Mouse (Mus musculus) neural tube, embryonic 11.5 days (tissue): ENCODE measurements at regions not wholly inside any gene's neighbourhood (a gene's known extent, or its start where the extent isn't known, plus 50 kb on each side); places are given as distances from the start of the nearest gene placed in this dataset.

Experiments used
- ATAC-seq: fragments of 200-750 bp; cut with Nextera tagmentation; 2 replicates; pipeline ENCODE4 v1.8.0; 2017; ENCODE audit warnings: moderate number of reproducible peaks, mild to moderate bottlenecking, moderate TSS enrichment, moderate library complexity; ENCODE audit not compliant: insufficient read depth, low FRiP score, low TSS enrichment
- DNase-seq: peaks from one replicate; pipeline ENCODE4 v3.0.0-alpha.2; 2015; ENCODE audit warnings: low spot score
- H3K27ac ChIP-seq: fragments of 300-500 bp; sonication (generic); 2 replicates; pipeline ENCODE4 v1.5.1; 2014; ENCODE audit warnings: low read depth, mild to moderate bottlenecking, low read length
- H3K27me3 ChIP-seq: fragments of 300-500 bp; sonication (generic); 2 replicates; pipeline ENCODE4 v1.6.1; 2014; ENCODE audit warnings: mild to moderate bottlenecking, low read length, mixed read lengths; ENCODE audit not compliant: control insufficient read depth, insufficient read depth
- H3K36me3 ChIP-seq: fragments of 300-500 bp; sonication (generic); 2 replicates; pipeline ENCODE4 v1.6.1; 2014; ENCODE audit warnings: mild to moderate bottlenecking, low read length, moderate library complexity, mixed read lengths; ENCODE audit not compliant: control insufficient read depth, insufficient read depth
- H3K4me1 ChIP-seq: fragments of 300-500 bp; sonication (generic); 2 replicates; pipeline ENCODE4 v1.6.1; 2014; ENCODE audit warnings: low read length, mixed read lengths; ENCODE audit not compliant: control insufficient read depth, insufficient read depth
- H3K4me2 ChIP-seq: fragments of 300-500 bp; sonication (generic); 2 replicates; pipeline ENCODE4 v1.6.1; 2014; ENCODE audit warnings: low read depth, mild to moderate bottlenecking, moderate library complexity
- H3K4me3 ChIP-seq: fragments of 300-500 bp; sonication (generic); 2 replicates; pipeline ENCODE4 v1.5.1; 2014; ENCODE audit warnings: low read depth, low read length
- H3K9ac ChIP-seq: fragments of 300-500 bp; sonication (generic); 2 replicates; pipeline ENCODE4 v1.6.1; 2014; ENCODE audit warnings: mild to moderate bottlenecking, low read length
- H3K9me3 ChIP-seq: fragments of 300-500 bp; sonication (generic); 2 replicates; pipeline ENCODE4 v1.6.1; 2016; ENCODE audit warnings: low read length; ENCODE audit not compliant: control insufficient read depth
- WGBS: fragments of 180-500 bp; shearing (Covaris S2); extraction: QIAGEN DNeasy Blood & Tissue Kit; methylation state at CpG from one replicate; pipeline ENCODE4 v1.1.7; 2014; 5-methylcytosine and 5-hydroxymethylcytosine counted together

- peaks cover 5% of the 10 kb centered on the region; the same call in 1 of the 2 replicates for H3K4me1 ChIP-seq
- WGBS: 92% methylated on average over 5 of the region's 5 CpGs
- no peaks in the 10 kb centered on the region for H3K36me3 ChIP-seq
- H3K27ac ChIP-seq: no peak overlapping the region
- ATAC-seq: no peak
- no peaks in the 10 kb centered on the region for H3K27me3 ChIP-seq
- H3K9me3 ChIP-seq: no peaks in the 10 kb centered on the region
- no peak overlapping the region for H3K4me2 ChIP-seq
- DNase-seq: no peak
- no peak overlapping the region for H3K4me3 ChIP-seq
- H3K9ac ChIP-seq: no peak overlapping the region
Measured at GRCm38 (mm10) chr17:9164501-9164900, 176.4 kb downstream of the 1700010I14Rik start.

- ATAC-seq (peak; percentile 87), DNase-seq (peak; percentile 81)
- Histone ChIP-seq H3K9me3 (no peaks in the 10 kb centered on the region), H3K27ac (peak overlapping the region; percentile 79), H3K4me2 (peak overlapping the region; percentile 88), H3K27me3 (no peaks in the 10 kb centered on the region), H3K4me1 (peaks cover 8% of the 10 kb centered on the region; the same call in 1 of the 2 replicates), H3K4me3 (peak overlapping the region; percentile 39), H3K36me3 (no peaks in the 10 kb centered on the region), H3K9ac (peak overlapping the region; percentile 55)
- under 1% methylated on average over 10 of the region's 10 CpGs for WGBS
Measured at GRCm38 (mm10) chr17:9167161-9167560, 179.0 kb downstream of the 1700010I14Rik start.

GRCm38 (mm10) chr17:9167571-9168201 lies 179.6 kb downstream of the 1700010I14Rik start:
- Histone ChIP-seq H3K4me3 (peak overlapping the region; percentile 39), H3K4me1 (peaks cover 8% of the 10 kb centered on the region; the same call in 1 of the 2 replicates), H3K27me3 (no peaks in the 10 kb centered on the region), H3K4me2 (peak overlapping the region; percentile 88), H3K9me3 (no peaks in the 10 kb centered on the region), H3K27ac (peak overlapping the region; percentile 79), H3K36me3 (no peaks in the 10 kb centered on the region), H3K9ac (peak overlapping the region; percentile 55)
- peak; percentile 74 for ATAC-seq
- peak; percentile 67 for DNase-seq
- under 1% methylated on average over 20 of the region's 20 CpGs for WGBS

GRCm38 (mm10) chr17:9168411-9168810 lies 180.3 kb downstream of the 1700010I14Rik start:
- Histone ChIP-seq H3K4me1 (peaks cover 8% of the 10 kb centered on the region; the same call in 1 of the 2 replicates), H3K4me2 (peak overlapping the region; percentile 88), H3K27ac (peak overlapping the region; percentile 79), H3K27me3 (no peaks in the 10 kb centered on the region), H3K36me3 (no peaks in the 10 kb centered on the region), H3K4me3 (peak overlapping the region; percentile 39), H3K9ac (peak overlapping the region; percentile 55), H3K9me3 (no peaks in the 10 kb centered on the region)
- 0% methylated on average over 5 of the region's 5 CpGs for WGBS
- DNase-seq (peak; percentile 86), ATAC-seq (peak; percentile 73; the same call in 1 of the 2 replicates)

- Histone ChIP-seq H3K27ac (no peak overlapping the region), H3K27me3 (no peaks in the 10 kb centered on the region), H3K36me3 (no peaks in the 10 kb centered on the region), H3K9ac (no peak overlapping the region), H3K4me3 (no peak overlapping the region), H3K9me3 (no peaks in the 10 kb centered on the region), H3K4me1 (peaks cover 8% of the 10 kb centered on the region; the same call in 1 of the 2 replicates), H3K4me2 (no peak overlapping the region)
- ATAC-seq (no peak), DNase-seq (peak; percentile 72)
- 23% methylated on average over 11 of the region's 11 CpGs for WGBS
Measured at GRCm38 (mm10) chr17:9169371-9169770, 181.2 kb downstream of the 1700010I14Rik start.

GRCm38 (mm10) chr17:9197160-9197559 lies 209.0 kb downstream of the 1700010I14Rik start:
- ATAC-seq: no peak
- no peak for DNase-seq
- Histone ChIP-seq H3K27me3 (no peaks in the 10 kb centered on the region), H3K27ac (no peak overlapping the region), H3K4me3 (no peak overlapping the region), H3K9me3 (no peaks in the 10 kb centered on the region), H3K9ac (no peak overlapping the region), H3K4me1 (no peaks in the 10 kb centered on the region), H3K36me3 (no peaks in the 10 kb centered on the region), H3K4me2 (no peak overlapping the region)
- 89% methylated on average over 5 of the region's 5 CpGs for WGBS

DNA sequence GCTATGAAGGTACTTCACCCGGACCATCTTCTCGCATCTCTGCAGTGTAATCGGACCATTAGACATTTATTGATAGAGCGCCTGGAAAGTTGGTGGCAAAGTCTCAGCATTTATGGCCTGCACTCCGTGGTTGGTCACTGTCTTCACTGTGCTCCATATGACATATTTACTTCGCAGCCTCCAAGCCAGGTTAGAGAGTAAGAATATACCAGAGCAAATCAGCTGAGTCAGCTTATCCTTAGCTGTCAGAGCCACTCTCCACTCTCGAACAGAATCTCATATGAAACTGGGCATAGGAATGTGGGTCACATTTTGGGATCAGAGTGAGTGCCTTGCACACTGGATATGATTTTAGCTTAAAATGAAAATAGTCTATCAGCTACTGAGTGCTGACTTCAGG lies 212.3 kb downstream of the 1700010I14Rik start:
- ATAC-seq (no peak), DNase-seq (no peak)
- Histone ChIP-seq H3K4me1 (no peaks in the 10 kb centered on the region), H3K36me3 (no peaks in the 10 kb centered on the region), H3K27ac (no peak overlapping the region), H3K4me2 (no peak overlapping the region), H3K9ac (no peak overlapping the region), H3K9me3 (no peaks in the 10 kb centered on the region), H3K27me3 (no peaks in the 10 kb centered on the region), H3K4me3 (no peak overlapping the region)
- WGBS: 90% methylated on average over 7 of the region's 7 CpGs

GRCm38 (mm10) chr17:9202496-9202895 lies 214.4 kb downstream of the 1700010I14Rik start:
- WGBS: 10% methylated on average over 2 of the region's 2 CpGs
- no peak overlapping the region for H3K27ac ChIP-seq
- ATAC-seq (no peak), DNase-seq (peak; percentile 9)
- no peaks in the 10 kb centered on the region for H3K36me3 ChIP-seq
- H3K9ac ChIP-seq: no peak overlapping the region
- H3K4me3 ChIP-seq: no peak overlapping the region
- H3K4me1 ChIP-seq: no peaks in the 10 kb centered on the region
- H3K27me3 ChIP-seq: no peaks in the 10 kb centered on the region
- no peak overlapping the region for H3K4me2 ChIP-seq
- H3K9me3 ChIP-seq: no peaks in the 10 kb centered on the region

GRCm38 (mm10) chr17:9210626-9211025 lies 211.2 kb upstream of the Gm17728 start:
- 85% methylated on average over 2 of the region's 2 CpGs for WGBS
- Histone ChIP-seq H3K9ac (no peak overlapping the region), H3K27me3 (no peaks in the 10 kb centered on the region), H3K4me3 (no peak overlapping the region), H3K4me2 (no peak overlapping the region), H3K27ac (no peak overlapping the region), H3K36me3 (no peaks in the 10 kb centered on the region), H3K9me3 (no peaks in the 10 kb centered on the region), H3K4me1 (no peaks in the 10 kb centered on the region)
- ATAC-seq (no peak), DNase-seq (no peak)
